Mouse (Mus musculus) spleen, embryonic (tissue): ENCODE measurements at regions not wholly inside any gene's neighbourhood (a gene's known extent, or its start where the extent isn't known, plus 50 kb on each side); places are given as distances from the start of the nearest gene placed in this dataset.

Source experiments
- CTCF ChIA-PET: fragments of 350-600 bp; sonication (Branson Sonifier 250); formaldehyde crosslinking; loops from one replicate; lab custom pipeline; 2022; lab: Charles Lee

- CTCF ChIA-PET, result no interaction called here
These were observed 64.8 kb downstream of the Dll1 start for GRCm38 (mm10) chr17:15311822-15312221.

GRCm38 (mm10) chr17:15310465-15310864 is 66.2 kb downstream of the Dll1 start:
- CTCF ChIA-PET, result no interaction called here

GRCm38 (mm10) chr17:15302110-15302509 is 74.6 kb downstream of the Dll1 start:
- CTCF ChIA-PET, result no interaction called here

GRCm38 (mm10) chr17:15299743-15300371 is 76.8 kb downstream of the Dll1 start:
- CTCF ChIA-PET, result no interaction called here

GRCm38 (mm10) chr17:15294165-15294585 is 82.5 kb downstream of the Dll1 start:
- CTCF ChIA-PET, result no interaction called here

GRCm38 (mm10) chr17:15292490-15293070 is 84.1 kb downstream of the Dll1 start:
- CTCF ChIA-PET, result no interaction called here

GRCm38 (mm10) chr17:15291626-15292025 is 85.0 kb downstream of the Dll1 start:
- CTCF ChIA-PET, result no interaction called here

GRCm38 (mm10) chr17:15290326-15290725 is 86.3 kb downstream of the Dll1 start:
- CTCF ChIA-PET, result no interaction called here

- CTCF ChIA-PET, result no interaction called here
These were observed 87.6 kb downstream of the Dll1 start for GRCm38 (mm10) chr17:15289062-15289461.

- CTCF ChIA-PET, result no interaction called here
These were observed 88.0 kb downstream of the Dll1 start for GRCm38 (mm10) chr17:15288640-15289039.

GRCm38 (mm10) chr17:15286596-15286995 is 90.1 kb downstream of the Dll1 start:
- CTCF ChIA-PET, result no interaction called here

GRCm38 (mm10) chr17:15285399-15286043 is 91.2 kb downstream of the Dll1 start:
- CTCF ChIA-PET, result no interaction called here

- CTCF ChIA-PET, result no interaction called here
These were observed 106.8 kb downstream of the Dll1 start for GRCm38 (mm10) chr17:15269905-15270304.

- CTCF ChIA-PET, result no interaction called here
These were observed 107.5 kb downstream of the Dll1 start for GRCm38 (mm10) chr17:15269056-15269612.

- CTCF ChIA-PET, result interaction anchor here (0.7 kb wide), 1 partner anchor 58 kb away, joined by 3 read pairs; no protein-coding TSS in a partner anchor
These were observed 109.0 kb downstream of the Dll1 start for GRCm38 (mm10) chr17:15267721-15268120.

GRCm38 (mm10) chr17:15259427-15260101 is 117.1 kb downstream of the Dll1 start:
- CTCF ChIA-PET, result interaction anchor here (0.5 kb wide), 1 partner anchor 540 kb away, joined by 3 read pairs; no protein-coding TSS in a partner anchor

GRCm38 (mm10) chr17:15255874-15256273 is 120.8 kb downstream of the Dll1 start:
- CTCF ChIA-PET, result no interaction called here

- CTCF ChIA-PET, result no interaction called here
These were observed 122.9 kb downstream of the Dll1 start for GRCm38 (mm10) chr17:15253785-15254184.

GRCm38 (mm10) chr17:15253271-15253670 is 123.4 kb downstream of the Dll1 start:
- CTCF ChIA-PET, result no interaction called here

GRCm38 (mm10) chr17:15252187-15252586 is 124.5 kb downstream of the Dll1 start:
- CTCF ChIA-PET, result no interaction called here

GRCm38 (mm10) chr17:15251641-15252040 is 125.0 kb downstream of the Dll1 start:
- CTCF ChIA-PET, result no interaction called here

- CTCF ChIA-PET, result no interaction called here
These were observed 128.3 kb downstream of the Dll1 start for GRCm38 (mm10) chr17:15248417-15248791.
